Mouse (Mus musculus) spleen, embryonic (tissue): Measurements from ENCODE around the gene Smad3.

Experiments
- CTCF ChIA-PET: fragments of 350-600 bp; sonication (Branson Sonifier 250); formaldehyde crosslinking; loops from one replicate; lab custom pipeline; 2022; lab: Charles Lee

Smad3 gene

GRCm38 (mm10) chr9:63706152-63706733 lies 51.6 kb downstream of the Smad3 start:
- CTCF ChIA-PET, result interaction anchor here (0.7 to 0.8 kb wide), 2 partner anchors 9 to 93 kb away, joined by 3 read pairs; no protein-coding TSS in a partner anchor

- CTCF ChIA-PET, result no interaction called here
Measured at GRCm38 (mm10) chr9:63704979-63705751, 52.6 kb downstream of the Smad3 start.

DNA sequence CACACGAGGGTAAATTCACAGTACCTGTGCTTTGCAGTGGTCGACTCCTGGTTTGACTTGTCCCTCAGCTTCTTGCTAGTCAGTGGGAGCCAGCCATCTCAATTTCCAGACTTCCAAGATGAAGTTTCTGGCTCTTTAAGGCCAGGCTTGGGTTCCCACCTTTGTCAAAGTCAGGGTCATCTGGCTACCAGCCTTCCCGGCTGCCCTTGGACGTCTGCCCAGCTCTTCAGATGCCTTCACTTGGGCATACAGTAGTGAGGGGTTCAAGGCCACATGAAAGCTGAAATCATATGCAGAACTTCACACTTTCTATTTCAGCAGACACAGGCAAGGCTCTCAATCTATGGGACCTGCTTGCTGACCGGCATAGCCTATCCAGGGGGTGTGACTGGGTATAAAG lies 53.7 kb downstream of the Smad3 start:
- CTCF ChIA-PET, result no interaction called here

GRCm38 (mm10) chr9:63703236-63703785 lies 54.5 kb downstream of the Smad3 start:
- CTCF ChIA-PET, result no interaction called here

DNA sequence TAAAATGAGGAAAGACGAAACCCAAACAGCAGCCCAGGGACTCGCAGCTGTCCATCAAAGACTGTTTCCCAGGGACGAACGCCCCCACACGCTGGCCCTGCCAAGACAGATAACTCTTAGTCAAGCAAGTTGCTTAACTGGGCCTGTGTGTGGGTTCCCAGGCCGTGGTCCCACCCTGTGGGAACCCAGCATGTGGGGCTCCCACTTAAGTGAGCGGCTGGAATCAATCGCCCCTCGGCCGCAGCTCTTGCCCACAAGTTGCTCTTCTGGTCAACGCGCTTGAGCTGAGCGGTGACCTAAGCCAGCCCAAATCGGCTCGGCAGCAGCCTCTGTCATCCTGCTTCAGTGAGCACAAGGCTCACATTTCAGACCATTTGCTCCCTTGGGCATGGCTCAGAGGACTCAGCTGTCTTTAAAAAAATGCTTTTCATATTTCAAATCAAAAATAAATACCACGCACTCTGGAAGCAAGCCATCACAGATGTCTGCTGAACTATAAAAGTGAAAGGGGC lies 55.2 kb downstream of the Smad3 start:
- CTCF ChIA-PET, result interaction anchor here (0.6 kb wide), 1 partner anchor 51 kb away, joined by 4 read pairs; no protein-coding TSS in a partner anchor

GRCm38 (mm10) chr9:63701957-63702309 lies 55.9 kb downstream of the Smad3 start:
- CTCF ChIA-PET, result interaction anchor here (1.1 kb wide), 1 partner anchor 19 kb away, joined by 3 read pairs; no protein-coding TSS in a partner anchor

DNA sequence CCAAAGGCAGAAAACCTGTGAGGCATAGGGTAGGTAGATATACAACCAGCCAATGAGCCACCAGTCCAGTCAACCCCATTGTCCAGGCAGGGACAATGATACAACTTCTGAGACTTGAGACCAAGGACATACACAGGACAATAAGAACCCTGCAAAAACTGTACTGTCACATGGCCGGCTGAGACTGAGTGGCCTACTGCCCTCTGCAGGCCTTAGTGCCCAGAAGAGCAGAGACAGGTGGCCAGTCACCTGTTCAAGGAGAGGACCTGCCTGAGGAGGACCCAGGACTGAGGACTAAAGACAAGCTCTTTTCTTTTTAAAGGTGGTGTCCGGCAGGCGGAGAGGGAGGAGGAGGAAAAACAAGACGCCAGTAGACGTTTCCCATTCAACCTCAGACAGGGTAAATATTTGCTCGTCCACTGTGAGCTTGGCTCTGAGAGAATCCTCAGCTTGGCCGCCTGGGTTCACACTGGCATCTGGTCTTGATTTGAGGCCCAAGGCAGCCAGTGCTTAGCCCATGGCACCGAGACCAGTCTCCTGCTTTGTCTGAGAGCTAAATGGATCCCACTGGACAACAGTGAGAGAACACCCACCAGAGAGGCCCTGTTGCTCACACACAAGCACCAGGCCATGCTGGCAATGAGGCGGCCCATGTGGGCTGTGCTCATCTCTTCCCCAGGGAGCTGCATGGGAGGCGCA lies 56.4 kb downstream of the Smad3 start:
- CTCF ChIA-PET, result interaction anchor here (1.1 kb wide), 1 partner anchor 20 kb away, joined by 3 read pairs; no protein-coding TSS in a partner anchor

GRCm38 (mm10) chr9:63699145-63699544 lies 58.6 kb downstream of the Smad3 start:
- CTCF ChIA-PET, result interaction anchor here (0.5 to 1.0 kb wide), 2 partner anchors 24 to 164 kb away, joined by 3 to 4 read pairs; no protein-coding TSS in a partner anchor

GRCm38 (mm10) chr9:63698320-63699045 lies 59.3 kb downstream of the Smad3 start:
- CTCF ChIA-PET, result interaction anchor here (0.5 to 1.0 kb wide), 3 partner anchors 14 to 165 kb away, joined by 3 to 4 read pairs (median 3); no protein-coding TSS in a partner anchor

GRCm38 (mm10) chr9:63697606-63698005 lies 60.2 kb downstream of the Smad3 start:
- CTCF ChIA-PET, result interaction anchor here (0.5 to 1.4 kb wide), 4 partner anchors 8 to 520 kb away, joined by 3 read pairs; no protein-coding TSS in a partner anchor

DNA sequence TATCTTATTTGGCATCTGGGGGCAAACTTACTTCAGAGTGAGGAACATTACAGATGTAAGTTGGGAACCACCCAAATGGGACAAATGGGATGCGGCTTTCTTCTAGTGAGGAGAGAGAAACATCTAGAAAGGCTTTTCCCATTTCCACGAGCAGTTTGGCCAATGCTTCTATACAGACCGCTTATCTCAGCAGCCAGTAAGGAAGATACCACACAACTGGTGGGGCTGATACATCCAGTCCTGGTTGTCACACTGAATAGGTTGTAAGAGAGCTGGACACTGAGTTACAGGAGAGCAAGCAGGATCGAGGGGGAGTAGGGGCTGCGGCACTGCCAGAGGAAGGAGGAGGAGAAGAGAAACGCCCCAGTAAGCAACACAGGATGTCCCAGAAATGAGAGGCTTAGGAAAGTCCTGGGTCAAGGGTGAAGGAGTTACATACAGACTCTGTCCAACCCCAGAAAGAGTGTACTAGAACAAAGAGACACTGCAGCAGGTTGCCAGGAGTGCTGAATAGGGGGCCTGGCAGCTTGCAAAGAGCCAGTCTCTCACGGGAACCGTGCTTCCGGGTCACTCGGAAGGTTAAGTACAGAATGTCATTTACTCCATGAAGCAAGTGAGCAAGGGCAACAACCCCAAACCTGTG lies 61.2 kb downstream of the Smad3 start:
- CTCF ChIA-PET, result interaction anchor here (0.6 to 1.4 kb wide), 2 partner anchors 9 to 17 kb away, joined by 3 read pairs; no protein-coding TSS in a partner anchor

DNA sequence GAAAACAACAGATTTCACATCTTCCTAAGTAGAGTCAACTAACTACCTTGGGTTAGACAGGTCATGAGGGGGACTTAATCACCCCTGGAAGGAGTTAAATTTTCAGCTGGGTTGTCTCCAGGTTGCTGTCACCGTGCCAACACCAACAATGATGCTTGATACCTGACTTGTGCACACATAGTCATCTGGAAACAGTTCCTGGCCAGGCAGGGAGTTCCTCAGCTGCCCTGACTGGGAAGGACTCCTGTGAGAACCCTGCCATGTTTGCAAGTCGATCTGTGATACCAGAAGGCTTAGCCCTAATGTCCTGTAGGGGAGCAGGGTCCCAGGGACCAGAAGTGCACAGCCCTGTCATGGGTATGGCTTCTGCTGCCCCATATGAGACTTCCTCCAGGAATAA lies 65.8 kb downstream of the Smad3 start:
- CTCF ChIA-PET, result no interaction called here

- CTCF ChIA-PET, result no interaction called here
Measured at GRCm38 (mm10) chr9:63690511-63690910, 67.3 kb downstream of the Smad3 start.

- CTCF ChIA-PET, result no interaction called here
Measured at GRCm38 (mm10) chr9:63687413-63688015, 70.3 kb downstream of the Smad3 start.

DNA sequence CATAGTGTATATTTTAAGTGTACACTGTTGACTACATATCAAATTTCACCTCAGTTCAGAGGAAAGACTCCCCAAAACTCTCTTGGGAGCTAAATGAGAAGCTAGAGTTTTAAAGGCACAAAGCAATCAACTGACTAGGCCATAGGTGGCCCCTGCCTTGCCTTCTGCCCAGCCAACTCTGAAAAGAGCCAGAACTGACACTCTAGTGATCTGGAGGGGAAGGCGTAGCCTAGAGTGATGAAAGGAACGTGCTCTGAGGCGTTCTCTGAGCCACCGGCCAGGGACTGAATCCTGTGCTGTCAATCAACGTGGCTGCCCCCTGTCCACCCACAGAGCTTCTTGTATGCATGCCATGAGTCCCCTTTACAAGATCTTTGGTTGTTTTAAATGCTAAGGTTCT lies 72.4 kb downstream of the Smad3 start:
- CTCF ChIA-PET, result no interaction called here

DNA sequence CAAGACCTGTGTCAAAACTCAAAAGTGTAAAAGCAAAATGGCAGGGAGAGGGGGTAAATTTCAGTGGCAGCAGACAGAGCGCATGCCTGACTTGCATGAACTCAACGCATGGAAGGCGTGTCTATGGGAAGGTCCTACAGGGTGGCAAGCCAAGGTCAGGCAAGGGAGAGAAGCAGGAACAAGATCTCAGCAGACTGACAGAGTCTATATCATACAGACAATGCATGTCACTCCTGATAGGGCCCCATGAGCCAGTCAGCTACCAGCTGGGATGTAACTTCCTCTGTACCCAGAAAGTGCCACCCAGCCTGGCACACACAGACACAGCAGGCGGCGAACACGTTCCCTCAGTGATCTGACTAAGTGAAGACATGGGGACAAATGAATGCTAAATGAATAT lies 73.5 kb downstream of the Smad3 start:
- CTCF ChIA-PET, result interaction anchor here (0.7 kb wide), 1 partner anchor 14 kb away, joined by 3 read pairs; no protein-coding TSS in a partner anchor

DNA sequence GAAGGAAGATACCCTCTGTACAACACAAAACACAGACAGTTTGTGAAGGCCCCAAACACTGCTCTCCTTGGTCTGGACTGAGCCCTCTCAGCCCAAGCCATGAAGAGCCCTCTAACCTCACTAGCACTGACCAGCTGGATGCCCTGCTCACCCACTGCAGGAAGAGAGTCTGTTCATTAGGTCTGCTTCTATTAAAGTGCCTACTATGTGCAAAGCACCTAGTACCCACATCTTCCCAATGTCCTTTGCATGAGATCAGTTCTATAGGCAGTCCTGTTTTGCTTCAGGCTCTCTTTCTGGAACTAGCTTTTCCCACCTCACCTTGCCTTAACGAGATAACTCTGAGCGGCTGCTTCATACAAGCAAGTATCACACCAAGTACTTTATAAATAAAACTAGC lies 74.9 kb downstream of the Smad3 start:
- CTCF ChIA-PET, result no interaction called here

- CTCF ChIA-PET, result interaction anchor here (0.6 kb wide), 1 partner anchor 68 kb away, joined by 6 read pairs; no protein-coding TSS in a partner anchor
Measured at GRCm38 (mm10) chr9:63682301-63682700, 75.5 kb downstream of the Smad3 start.

GRCm38 (mm10) chr9:63678076-63678475 lies 79.7 kb downstream of the Smad3 start:
- CTCF ChIA-PET, result no interaction called here

DNA sequence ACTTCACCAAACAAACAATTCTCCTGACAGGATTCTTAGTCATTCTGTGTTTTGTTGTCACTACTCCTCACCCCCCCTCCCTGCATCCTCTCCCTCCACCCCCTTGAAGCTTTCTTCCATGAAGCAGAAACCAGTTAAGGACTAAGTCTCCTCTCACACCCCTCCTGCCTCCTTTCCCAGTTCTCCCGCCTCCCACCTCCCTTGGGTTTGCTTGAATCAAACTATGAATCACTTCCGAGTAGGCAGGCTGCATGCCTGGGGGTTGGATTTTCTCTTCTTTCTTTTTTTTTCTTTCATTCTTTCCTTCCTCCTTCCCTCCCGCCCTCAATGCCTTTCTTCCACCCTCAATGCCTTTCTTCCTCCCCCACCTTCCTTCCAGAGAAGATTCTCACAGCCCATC lies 80.2 kb downstream of the Smad3 start:
- CTCF ChIA-PET, result no interaction called here
